Mouse (Mus musculus): ENCODE data around the gene Bri3bp. TPM values are rescaled to one million over a fixed set of nuclear protein-coding genes. Genes with fewer than 3 reads are reported as not detected.

The Bri3bp gene
- polyA plus RNA-seq, 1 experiment from 2014 or later: 31.8 TPM

Small RNAs within 50 kb of the gene (microRNA-seq; reads per million reads assigned to microRNA genes)
- gene Gm27551: not detected

Other genes starting within 250 kb of the Bri3bp start
- gene Scarb1, start 100.5 kb upstream of the Bri3bp start, polyA plus RNA-seq (2015; fragmentation: Nextera tagmentation; extraction: Ambion mirVana): 60.6 and 61.4 TPM in 2 replicates
- 0.32 and 0.37 TPM in 2 replicates for gene Gm10382, start 52.2 kb upstream of the Bri3bp start, polyA plus RNA-seq (2015; fragmentation: Nextera tagmentation; extraction: Ambion mirVana)
- gene Ubc, start 51.4 kb upstream of the Bri3bp start, polyA plus RNA-seq (2015; fragmentation: Nextera tagmentation; extraction: Ambion mirVana): 1,047 and 1,111 TPM in 2 replicates
- 8.4 and 10.8 TPM in 2 replicates for gene Dhx37, start 7.4 kb upstream of the Bri3bp start, polyA plus RNA-seq (2015; fragmentation: Nextera tagmentation; extraction: Ambion mirVana)
- 75.4 and 79.3 TPM in 2 replicates for gene Aacs, start 34.2 kb downstream of the Bri3bp start, polyA plus RNA-seq (2015; fragmentation: Nextera tagmentation; extraction: Ambion mirVana)
- gene Tmem132b, start 90.2 kb downstream of the Bri3bp start, polyA plus RNA-seq (2015; fragmentation: Nextera tagmentation; extraction: Ambion mirVana): 0.26 and 0.37 TPM in 2 replicates